Mouse (Mus musculus) E14TG2a.4 (cell line): ENCODE data around the gene Sub1.

ENCODE experiments used
- H3K27me3 ChIP-seq: 2 replicates; pipeline ENCODE4 v1.6.1; 2014; ENCODE audit warnings: low read length, control low read depth; ENCODE audit not compliant: insufficient read depth
- H3K36me3 ChIP-seq: 2 replicates; pipeline ENCODE4 v1.6.1; 2014; ENCODE audit warnings: low read length, control low read depth; ENCODE audit not compliant: insufficient read depth
- H3K4me1 ChIP-seq: replicated peaks from 2 replicates; pipeline ENCODE4 v1.6.1; 2014; ENCODE audit warnings: low read depth, low read length, control low read depth
- H3K4me3 ChIP-seq: replicated peaks from 2 replicates; pipeline ENCODE4 v1.5.1; 2014; ENCODE audit warnings: mild to moderate bottlenecking, low read length
- H3K9me3 ChIP-seq: 2 replicates; pipeline ENCODE4 v1.6.1; 2014; ENCODE audit warnings: low read length, control low read depth
- CTCF ChIP-seq: conservative IDR thresholded peaks from 2 replicates; pipeline ENCODE4 v1.5.1; 2014; ENCODE audit warnings: low read length
- NANOG ChIP-seq: IDR thresholded peaks from 2 replicates; pipeline ENCODE4 v1.6.1; 2014; ENCODE audit warnings: borderline replicate concordance, low read length, mixed read lengths
- POU5F1 ChIP-seq: IDR thresholded peaks from 2 replicates; pipeline ENCODE4 v1.6.1; 2014; ENCODE audit warnings: low read length, borderline replicate concordance

Gene Sub1

DNA sequence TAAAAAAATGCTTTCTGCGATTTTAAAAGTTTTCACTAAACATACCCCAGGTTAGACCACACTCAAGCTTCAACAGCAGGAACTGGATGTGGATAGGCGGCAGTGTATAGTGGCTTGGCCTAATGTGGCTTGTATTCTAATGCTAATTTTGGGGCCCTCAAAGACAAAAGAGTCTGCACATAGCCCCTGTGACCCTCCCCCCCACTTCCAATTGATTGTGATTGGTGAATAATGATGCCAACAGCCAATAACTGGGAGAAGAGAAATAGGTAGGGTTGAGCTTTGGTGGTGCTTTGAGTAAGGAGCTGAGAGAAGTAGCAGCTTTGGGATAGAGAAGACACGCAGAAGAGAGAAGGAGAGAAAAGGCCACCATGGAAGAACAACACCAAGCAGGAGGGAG, 35.7 kb upstream of the Sub1 start:
- Histone ChIP-seq H3K27me3 (no peaks in the 10 kb centered on the region), H3K9me3 (peaks cover 4% of the 10 kb centered on the region), H3K4me1 (peaks cover 48% of the 10 kb centered on the region), H3K4me3 (peak overlapping the region; percentile 65), H3K36me3 (no peaks in the 10 kb centered on the region)
- TF ChIP-seq NANOG = no peak; the same call in 1 of the 2 replicates
- TF ChIP-seq POU5F1 = peak; percentile 40; the same call in 1 of the 2 replicates

DNA sequence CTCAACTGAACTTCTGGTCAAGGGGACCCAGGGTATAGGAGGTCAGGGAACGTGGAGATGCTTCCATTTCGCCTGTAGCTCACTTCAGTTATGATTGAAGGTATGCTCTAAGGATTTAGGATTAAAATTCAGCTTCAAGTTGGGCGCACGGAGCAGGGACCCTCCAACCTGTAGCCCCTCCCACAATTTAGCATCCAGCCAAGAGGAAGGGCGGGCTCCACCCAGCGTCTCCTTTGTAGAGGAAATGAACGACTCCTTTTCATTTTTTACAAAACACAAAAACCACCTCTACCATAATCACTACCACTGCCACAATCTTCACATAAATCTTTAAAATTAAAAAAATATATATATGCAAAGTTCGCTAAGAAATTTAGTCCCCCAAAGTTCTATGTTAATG, 35.1 kb upstream of the Sub1 start:
- H3K36me3 ChIP-seq = no peaks in the 10 kb centered on the region
- peaks cover 4% of the 10 kb centered on the region for H3K9me3 ChIP-seq
- TF ChIP-seq NANOG = no peak
- no peaks in the 10 kb centered on the region for H3K27me3 ChIP-seq
- peak overlapping the region; percentile 60 for H3K4me3 ChIP-seq
- peaks cover 43% of the 10 kb centered on the region for H3K4me1 ChIP-seq

DNA sequence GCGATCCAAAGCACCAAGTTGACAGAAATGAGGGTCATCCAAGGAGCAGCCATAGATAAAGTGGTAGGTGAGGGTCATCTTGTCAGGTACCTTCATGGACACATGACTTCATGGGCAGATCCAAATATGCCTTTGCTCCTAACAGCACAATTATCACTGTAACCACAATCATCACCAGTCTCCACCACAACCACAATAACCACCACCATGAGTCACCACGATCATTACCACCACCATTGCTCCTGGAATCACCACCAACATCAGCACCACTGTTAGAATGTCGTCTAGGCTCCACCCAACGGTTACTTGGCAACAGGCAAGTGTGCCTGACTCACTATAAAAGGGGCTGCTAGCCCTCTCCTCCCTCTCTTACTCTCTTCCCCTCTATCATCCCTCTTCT, 33.4 kb upstream of the Sub1 start:
- TF ChIP-seq POU5F1 (no peak), CTCF (no peak), NANOG (no peak)
- peaks cover 33% of the 10 kb centered on the region for H3K4me1 ChIP-seq
- no peak overlapping the region for H3K4me3 ChIP-seq
- no peaks in the 10 kb centered on the region for H3K36me3 ChIP-seq
- peaks cover 1% of the 10 kb centered on the region for H3K9me3 ChIP-seq
- 0 out of 2 replicates have a peak, but pooled peaks cover 2% of the 10 kb centered on the region for H3K27me3 ChIP-seq

DNA sequence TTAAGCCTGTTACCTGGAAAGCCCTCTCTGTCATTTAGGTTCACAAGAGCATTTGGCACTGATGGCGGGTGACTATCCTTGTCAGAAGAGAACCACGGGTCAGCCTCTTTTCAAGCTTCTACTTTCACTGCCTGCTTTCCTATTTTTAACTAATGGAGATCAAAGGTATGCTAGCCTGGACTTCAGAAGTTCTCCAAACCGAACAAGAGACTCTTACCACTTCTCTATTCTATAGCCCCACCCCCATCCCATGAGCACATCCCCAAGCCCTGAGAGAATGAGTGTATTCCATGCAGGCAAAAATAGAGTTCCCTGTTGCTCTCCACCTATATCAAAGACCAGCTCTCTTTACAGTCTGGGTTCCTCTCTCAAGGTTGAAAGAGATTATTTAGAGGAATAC, 31.0 kb upstream of the Sub1 start:
- no peaks in the 10 kb centered on the region for H3K36me3 ChIP-seq
- H3K27me3 ChIP-seq = peaks cover 13% of the 10 kb centered on the region; the same call in 1 of the 2 replicates
- H3K9me3 ChIP-seq = no peaks in the 10 kb centered on the region
- H3K4me1 ChIP-seq = peaks cover 36% of the 10 kb centered on the region
- no peak overlapping the region for H3K4me3 ChIP-seq
- no peak for TF ChIP-seq CTCF
- no peak for TF ChIP-seq NANOG
- TF ChIP-seq POU5F1 = no peak

DNA sequence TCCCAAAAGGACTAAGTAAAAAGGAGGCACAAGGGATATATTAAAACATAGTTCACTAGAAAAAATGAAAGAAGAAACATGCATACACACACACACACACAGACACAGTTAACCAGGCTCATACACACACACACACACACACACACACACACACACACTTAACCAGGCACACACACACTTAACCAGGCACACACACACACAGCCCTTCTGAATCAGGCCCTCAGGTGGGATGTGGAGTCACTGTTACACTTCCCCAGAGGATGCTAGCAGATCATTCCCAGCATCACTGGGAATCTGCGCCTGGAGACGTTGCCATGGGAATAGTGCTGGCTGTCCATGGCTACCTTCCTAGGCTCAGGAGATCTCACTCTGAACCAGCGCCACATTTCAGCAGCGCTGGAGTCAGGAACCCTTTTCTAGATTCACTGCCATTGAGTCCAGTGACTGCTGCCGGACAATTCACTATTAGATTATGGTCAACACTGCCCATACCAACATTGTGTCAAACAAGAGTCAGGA, 30.2 kb upstream of the Sub1 start:
- Histone ChIP-seq H3K27me3 (peaks cover 13% of the 10 kb centered on the region; the same call in 1 of the 2 replicates), H3K4me3 (no peak overlapping the region), H3K9me3 (no peaks in the 10 kb centered on the region), H3K4me1 (peaks cover 36% of the 10 kb centered on the region), H3K36me3 (no peaks in the 10 kb centered on the region)
- TF ChIP-seq CTCF (no peak), NANOG (no peak), POU5F1 (no peak)

DNA sequence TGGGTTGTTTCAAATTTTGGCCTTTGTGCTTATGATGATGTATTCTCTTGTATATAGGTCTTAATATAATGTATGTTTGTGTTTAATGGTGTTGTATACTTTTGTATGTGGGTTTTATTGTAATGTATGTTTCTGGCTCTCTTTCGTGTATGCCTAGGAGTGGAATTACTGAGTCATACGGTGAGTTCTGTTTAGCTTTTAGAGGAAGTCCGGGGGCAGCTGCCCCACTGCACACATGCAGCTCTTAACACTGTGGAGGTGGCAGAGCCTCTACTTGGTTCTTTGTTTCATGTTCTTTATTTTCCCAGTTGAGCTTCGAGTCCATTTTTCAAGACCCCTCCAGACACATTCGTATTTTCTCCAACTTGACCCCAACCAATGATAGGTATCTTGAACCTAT, 29.2 kb upstream of the Sub1 start:
- no peaks in the 10 kb centered on the region for H3K36me3 ChIP-seq
- H3K9me3 ChIP-seq = no peaks in the 10 kb centered on the region
- peaks cover 31% of the 10 kb centered on the region for H3K4me1 ChIP-seq
- peaks cover 13% of the 10 kb centered on the region; the same call in 1 of the 2 replicates for H3K27me3 ChIP-seq
- no peak overlapping the region for H3K4me3 ChIP-seq
- TF ChIP-seq CTCF (no peak), POU5F1 (no peak), NANOG (no peak)

DNA sequence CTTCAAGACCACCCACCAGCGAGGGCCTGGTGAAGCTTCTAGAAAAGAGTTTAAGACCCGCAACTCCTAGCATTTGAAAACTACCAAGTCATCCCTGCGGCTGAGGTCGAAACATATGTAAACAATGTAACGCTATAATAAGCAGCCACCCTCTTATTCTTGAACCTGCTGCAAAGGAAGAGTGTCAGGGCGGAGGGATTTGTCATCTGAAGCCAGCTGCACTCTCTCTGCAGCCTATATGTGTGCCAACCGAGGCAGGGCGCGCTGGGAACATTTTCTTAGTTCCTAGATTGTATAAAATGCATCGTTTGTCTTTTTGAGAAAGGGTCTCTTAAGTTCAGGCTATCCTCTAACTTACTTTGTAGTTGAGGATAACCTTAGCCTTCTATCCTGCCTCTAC, 28.6 kb upstream of the Sub1 start:
- no peak overlapping the region for H3K4me3 ChIP-seq
- H3K9me3 ChIP-seq = no peaks in the 10 kb centered on the region
- TF ChIP-seq POU5F1 (no peak), NANOG (no peak), CTCF (no peak)
- peaks cover 36% of the 10 kb centered on the region for H3K4me1 ChIP-seq
- peaks cover 13% of the 10 kb centered on the region; the same call in 1 of the 2 replicates for H3K27me3 ChIP-seq
- H3K36me3 ChIP-seq = no peaks in the 10 kb centered on the region

DNA sequence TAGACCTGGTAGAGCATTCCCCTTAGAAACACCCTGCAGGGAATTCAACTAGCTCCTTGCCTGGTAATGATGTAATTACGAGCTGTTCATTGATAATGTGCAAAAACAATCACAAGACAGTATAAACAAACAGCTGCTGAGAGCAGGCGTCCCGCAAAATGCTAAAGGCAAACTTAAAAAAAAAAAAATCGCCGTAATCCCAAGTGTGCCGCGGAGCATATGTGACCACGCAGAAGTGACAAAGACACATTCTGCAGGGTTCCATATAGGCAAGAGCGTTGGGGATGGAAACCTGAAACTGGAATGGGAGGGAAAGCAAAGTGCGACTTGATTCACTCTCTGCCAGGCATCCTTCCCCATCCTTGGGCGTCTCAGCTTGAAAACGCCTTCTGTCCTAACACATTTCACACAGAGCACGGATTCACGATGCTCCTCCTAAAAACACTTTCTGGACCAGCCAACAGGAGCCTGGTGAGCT, 28.0 kb upstream of the Sub1 start:
- peaks cover 40% of the 10 kb centered on the region for H3K4me1 ChIP-seq
- peak overlapping the region; percentile 49 for H3K4me3 ChIP-seq
- TF ChIP-seq POU5F1 (no peak), CTCF (no peak), NANOG (no peak)
- H3K36me3 ChIP-seq = no peaks in the 10 kb centered on the region
- H3K27me3 ChIP-seq = peaks cover 13% of the 10 kb centered on the region; the same call in 1 of the 2 replicates
- no peaks in the 10 kb centered on the region for H3K9me3 ChIP-seq

DNA sequence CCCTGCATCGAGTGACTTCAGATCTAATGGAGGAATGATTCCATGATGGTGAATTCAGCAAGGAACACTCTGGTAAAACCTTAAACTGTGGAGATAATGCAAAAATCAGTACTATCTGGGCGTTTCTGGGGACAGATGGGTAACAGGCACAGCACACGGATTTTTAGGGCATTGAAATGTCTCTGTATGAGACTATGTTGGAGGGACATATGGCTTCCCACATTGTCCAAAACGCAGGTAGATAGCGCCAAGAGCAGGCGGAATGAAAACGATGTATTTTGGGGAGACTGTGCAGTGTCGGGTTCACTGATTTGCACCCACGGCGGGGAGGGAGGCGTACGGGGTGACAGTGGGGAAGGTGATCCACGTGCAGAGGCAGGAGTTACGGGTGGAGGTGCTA, 22.7 kb upstream of the Sub1 start:
- Histone ChIP-seq H3K4me1 (peaks cover 57% of the 10 kb centered on the region), H3K27me3 (peaks cover 3% of the 10 kb centered on the region; the same call in 1 of the 2 replicates), H3K36me3 (no peaks in the 10 kb centered on the region), H3K9me3 (no peaks in the 10 kb centered on the region), H3K4me3 (peak overlapping the region; percentile 60)
- TF ChIP-seq NANOG (no peak), CTCF (no peak), POU5F1 (no peak)
